In genomic region chr8:86585532-86585931, GRCm38 (mm10) we compare ENCODE assay signal across 7 mouse cellular contexts. TPM values are rescaled to one million over a fixed set of nuclear protein-coding genes. Genes with fewer than 3 reads are reported as not detected.
DNase-seq lines count a peak whose midpoint lies in the region; ATAC-seq and TF ChIP-seq lines count a peak whose summit lies in the region.

No protein-coding gene starts in this region.

- H3K27ac ChIP-seq in intestine, postnatal 0 days (ENCODE audit: low read depth, low read length) = no peak overlapping the region
- H3K27ac ChIP-seq in midbrain, embryonic 10.5 days (replicated peaks) = peak overlapping the region; percentile 70

- DNase-seq in adrenal gland, postnatal 10 days = peak; percentile 82
- DNase-seq in embryo, embryonic 9.5 days (ENCODE audit: extremely low spot score) = peak; percentile 78
- DNase-seq in left cerebral cortex, postnatal 36 days (ENCODE audit: low spot score in 2 of 2) = peak; percentile 68 to 73
- peak; percentile 81 for DNase-seq in midbrain, embryonic 10.5 days (ENCODE audit: low spot score)
- DNase-seq in right cerebral cortex, postnatal 4 days = peak; percentile 77

- peak overlapping the region; percentile 42 for H3K4me3 ChIP-seq in intestine, postnatal 0 days (ENCODE audit: low read depth, low read length)
- H3K4me3 ChIP-seq in midbrain, embryonic 10.5 days = peak overlapping the region; percentile 52

- H3K36me3 ChIP-seq in intestine, postnatal 0 days (ENCODE audit: control insufficient read depth, insufficient read depth) = no peaks in the 10 kb centered on the region
- no peaks in the 10 kb centered on the region for H3K36me3 ChIP-seq in midbrain, embryonic 10.5 days

- under 1% methylated on average over 16 of the region's 16 CpGs for WGBS in intestine, postnatal 0 days
- under 1% methylated on average over 16 of the region's 16 CpGs for WGBS in midbrain, embryonic 10.5 days

- peak overlapping the region; percentile 82 for H3K4me2 ChIP-seq in intestine, postnatal 0 days (replicated peaks; ENCODE audit: low read depth)

- no peaks in the 10 kb centered on the region for H3K4me1 ChIP-seq in intestine, postnatal 0 days (replicated peaks; ENCODE audit: control insufficient read depth, insufficient read depth, low read length)
- no peaks in the 10 kb centered on the region for H3K4me1 ChIP-seq in midbrain, embryonic 10.5 days

- peak; percentile 86 for ATAC-seq in granulocyte monocyte progenitor cell, adult 5-6 weeks (replicated peaks; ENCODE audit: poor library complexity, severe bottlenecking)
- ATAC-seq in intestine, postnatal 0 days = no peak

- H3K27me3 ChIP-seq in intestine, postnatal 0 days (replicated peaks; ENCODE audit: control insufficient read depth, insufficient read depth, low read length) = no peaks in the 10 kb centered on the region
- H3K27me3 ChIP-seq in midbrain, embryonic 10.5 days (ENCODE audit: low read depth, poor library complexity, severe bottlenecking) = peaks cover 3% of the 10 kb centered on the region; the same call in 1 of the 2 replicates

- TF ChIP-seq CTCF in intestine, postnatal 0 days (IDR thresholded peaks at IDR 0.05; ENCODE audit: low read depth) = peak; percentile 95

- H3K9ac ChIP-seq in intestine, postnatal 0 days (ENCODE audit: low read depth, low read length) = no peak overlapping the region; the same call in 1 of the 2 replicates

- intact Hi-C loops in left cerebral cortex, postnatal 36 days (cut with DNase I) = loop anchor here (1.0 to 5.0 kb wide), 3 partner anchors 885 to 1133 kb away; partner anchors contain the start of gene Neto2

- no peaks in the 10 kb centered on the region for H3K9me3 ChIP-seq in intestine, postnatal 0 days (ENCODE audit: control insufficient read depth)
- H3K9me3 ChIP-seq in midbrain, embryonic 10.5 days (replicated peaks) = no peaks in the 10 kb centered on the region

RNA-seq across cellular contexts. Expression of gene Abcc12, which starts 5.0 kb away (rescaled TPM):
- under 1 TPM; 0.18 to 0.21 TPM for total RNA-seq in adrenal gland, postnatal 10 days (2021)
- total RNA-seq in granulocyte monocyte progenitor cell, adult 5-6 weeks (2014; fragmentation: Nextera tagmentation) = not detected in 2 replicates
- total RNA-seq in granulocyte monocyte progenitor cell, adult 5-6 weeks (2017) = not detected in 2 replicates
- 0.07 TPM in 1 of 2 replicates, not detected in the other for polyA plus RNA-seq in intestine, postnatal 0 days (2015; fragmentation: Nextera tagmentation; extraction: Ambion mirVana)
- under 1 TPM; 0.27 to 0.59 TPM for total RNA-seq in left cerebral cortex, postnatal 36 days (2021)
- polyA plus RNA-seq in midbrain, embryonic 10.5 days (2016; fragmentation: Nextera tagmentation; extraction: Ambion mirVana) = 0.09 TPM in 1 of 2 replicates, not detected in the other

RNA-seq across cellular contexts. Expression of gene Lonp2, which starts 38.3 kb away (rescaled TPM):
- total RNA-seq in adrenal gland, postnatal 10 days (2021) = 100 to 1,000 TPM; 131 to 138 TPM
- 29.4 and 31.9 TPM in 2 replicates for total RNA-seq in granulocyte monocyte progenitor cell, adult 5-6 weeks (2014; fragmentation: Nextera tagmentation)
- total RNA-seq in granulocyte monocyte progenitor cell, adult 5-6 weeks (2017) = 41.1 and 44.9 TPM in 2 replicates
- polyA plus RNA-seq in intestine, postnatal 0 days (2015; fragmentation: Nextera tagmentation; extraction: Ambion mirVana) = 53.5 and 56.7 TPM in 2 replicates
- 10 to 100 TPM; 65.9 to 67.0 TPM for total RNA-seq in left cerebral cortex, postnatal 36 days (2021)
- 52.0 and 65.5 TPM in 2 replicates for polyA plus RNA-seq in midbrain, embryonic 10.5 days (2016; fragmentation: Nextera tagmentation; extraction: Ambion mirVana)
